Mouse (Mus musculus): Measurements from ENCODE around the gene Ndufs8.

The Ndufs8 gene

DNA sequence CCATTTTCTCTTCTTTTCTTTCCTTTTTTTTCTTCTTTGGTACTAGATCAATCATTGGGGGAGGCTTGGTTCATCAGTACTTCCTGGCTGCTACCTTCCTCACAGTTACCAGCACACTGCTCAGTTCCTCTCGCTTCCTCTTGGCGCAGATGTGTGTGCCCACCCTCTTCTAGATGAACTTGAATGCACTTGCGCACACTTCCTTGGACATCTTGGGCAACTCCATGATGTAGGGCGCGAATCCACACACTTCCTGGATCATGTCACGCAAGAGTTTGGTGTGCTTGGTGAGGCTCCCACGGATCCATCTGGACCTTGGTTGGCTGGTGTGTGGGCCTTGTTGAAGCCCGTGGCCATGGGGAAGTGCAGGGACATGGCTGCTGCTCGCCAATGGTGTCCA lies 19.1 kb upstream of the Ndufs8 start:
- DNase-seq (ENCODE audit: extremely low spot score, low read depth, low spot score) = no peak

- no peak for DNase-seq (ENCODE audit: extremely low spot score, low read depth, low spot score)
These were observed 17.9 kb upstream of the Ndufs8 start for GRCm38 (mm10) chr19:3930262-3931057.

GRCm38 (mm10) chr19:3929211-3929941 lies 16.8 kb upstream of the Ndufs8 start, which contains the start of gene Aldh3b1:
Gene Aldh3b1 (minus strand): TSS chr19:3929808.
- DNase-seq (ENCODE audit: extremely low spot score, low read depth, low spot score) = no peak

GRCm38 (mm10) chr19:3928779-3929178 lies 16.2 kb upstream of the Ndufs8 start:
- no peak for DNase-seq (ENCODE audit: extremely low spot score, low read depth, low spot score)

DNA sequence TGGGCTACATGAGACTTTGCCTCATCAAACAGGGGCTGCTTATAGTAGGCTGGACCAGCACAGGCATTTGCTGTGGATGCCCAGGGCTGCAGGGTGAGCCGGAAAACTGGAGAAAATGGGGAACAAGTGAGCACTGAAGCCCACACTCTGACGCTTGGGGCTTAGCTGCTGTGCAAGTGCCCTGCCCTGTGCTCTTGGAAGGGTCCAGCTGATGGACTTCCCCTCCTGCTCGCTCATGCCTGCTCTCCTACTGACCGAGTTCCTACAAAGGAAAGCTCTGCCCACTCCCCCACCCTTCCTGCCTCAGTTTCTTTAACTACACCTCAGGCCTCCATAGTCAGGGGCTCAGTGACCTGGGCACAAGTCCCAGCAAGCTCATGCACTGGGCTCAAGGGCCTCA lies 15.4 kb upstream of the Ndufs8 start:
- DNase-seq (ENCODE audit: extremely low spot score, low read depth, low spot score) = no peak

GRCm38 (mm10) chr19:3926685-3927084 lies 14.1 kb upstream of the Ndufs8 start:
- no peak for DNase-seq (ENCODE audit: extremely low spot score, low read depth, low spot score)

- DNase-seq (ENCODE audit: extremely low spot score, low read depth, low spot score) = no peak
These were observed 13.7 kb upstream of the Ndufs8 start for GRCm38 (mm10) chr19:3926279-3926678.

GRCm38 (mm10) chr19:3925859-3926258 lies 13.3 kb upstream of the Ndufs8 start:
- no peak for DNase-seq (ENCODE audit: extremely low spot score, low read depth, low spot score)

DNA sequence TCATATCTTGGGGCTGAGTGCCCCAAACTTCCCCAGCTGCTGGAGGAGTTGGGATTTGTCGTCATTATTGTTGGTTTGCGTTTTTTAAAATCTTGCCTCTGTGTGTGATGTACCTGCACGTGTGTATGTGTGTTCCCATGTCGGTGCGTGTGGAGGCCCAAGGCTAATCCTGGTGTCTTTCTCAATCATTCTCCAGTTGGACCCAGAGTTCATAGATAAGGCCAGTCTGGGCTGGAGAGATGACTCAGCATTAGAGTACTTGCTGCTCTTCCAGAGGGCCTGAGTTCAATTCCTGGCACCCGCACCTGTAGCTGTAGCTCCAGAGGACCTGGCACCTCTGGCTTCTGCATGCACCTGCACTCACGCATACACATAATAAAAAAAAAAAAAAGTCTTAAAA lies 12.3 kb upstream of the Ndufs8 start:
- no peak for DNase-seq (ENCODE audit: extremely low spot score, low read depth, low spot score)

GRCm38 (mm10) chr19:3924190-3924589 lies 11.6 kb upstream of the Ndufs8 start:
- no peak for DNase-seq (ENCODE audit: extremely low spot score, low read depth, low spot score)

DNA sequence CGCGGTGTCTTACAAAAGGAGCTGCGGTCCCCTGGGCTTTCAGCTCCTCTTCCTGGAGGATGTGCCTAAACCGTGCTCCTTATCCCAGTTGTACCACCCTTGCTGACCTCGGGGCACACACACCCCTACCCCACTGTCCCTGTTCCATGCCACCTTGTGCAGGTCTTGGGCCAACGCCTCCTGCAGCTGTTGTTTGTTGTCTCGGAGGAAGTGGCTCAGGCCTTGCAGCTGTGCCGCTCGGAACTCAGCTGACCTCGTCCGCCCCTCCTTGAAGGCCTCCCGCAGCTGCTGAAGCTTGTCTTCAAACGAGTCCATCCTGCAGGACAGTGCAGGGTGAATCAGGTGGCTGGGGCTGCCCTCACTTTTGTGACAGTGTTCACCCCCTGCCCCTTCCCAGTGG lies 11.0 kb upstream of the Ndufs8 start:
- DNase-seq (ENCODE audit: extremely low spot score, low read depth, low spot score) = no peak

DNA sequence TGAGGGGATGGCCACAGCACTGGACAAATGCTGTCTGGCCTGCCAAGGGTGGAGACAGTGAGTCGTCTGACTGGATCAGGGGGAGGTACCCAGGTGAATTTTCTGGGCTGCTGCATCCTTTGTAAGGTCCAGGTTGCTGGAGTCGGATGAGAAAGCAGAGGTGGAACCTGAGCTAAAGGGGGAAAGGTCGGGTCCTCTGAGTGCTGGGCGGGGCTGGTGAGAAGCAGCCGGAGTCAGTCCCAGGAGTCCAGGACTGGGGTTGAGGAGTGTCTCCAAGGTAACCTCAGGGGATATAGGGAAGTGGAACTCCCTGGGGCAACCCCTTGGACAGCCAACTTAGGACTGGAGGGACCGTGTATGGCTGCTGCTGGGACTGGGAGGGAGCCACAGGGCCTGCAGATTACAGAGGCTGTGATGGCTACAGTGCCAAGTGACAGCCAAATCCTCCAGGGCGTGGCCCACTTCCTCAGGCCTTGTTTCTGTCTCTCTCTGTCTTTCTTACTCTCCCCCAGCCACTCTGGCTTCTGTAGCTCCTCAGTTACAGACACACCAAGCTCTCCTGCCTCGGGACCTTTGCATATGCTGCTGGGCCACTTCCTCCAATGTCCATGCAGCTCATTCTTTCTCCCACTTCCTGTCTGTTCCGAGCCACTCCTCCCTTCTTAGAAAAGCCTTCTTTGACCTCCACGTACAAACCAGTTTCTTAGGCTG lies 10.2 kb upstream of the Ndufs8 start:
- no peak for DNase-seq (ENCODE audit: extremely low spot score, low read depth, low spot score)

DNA sequence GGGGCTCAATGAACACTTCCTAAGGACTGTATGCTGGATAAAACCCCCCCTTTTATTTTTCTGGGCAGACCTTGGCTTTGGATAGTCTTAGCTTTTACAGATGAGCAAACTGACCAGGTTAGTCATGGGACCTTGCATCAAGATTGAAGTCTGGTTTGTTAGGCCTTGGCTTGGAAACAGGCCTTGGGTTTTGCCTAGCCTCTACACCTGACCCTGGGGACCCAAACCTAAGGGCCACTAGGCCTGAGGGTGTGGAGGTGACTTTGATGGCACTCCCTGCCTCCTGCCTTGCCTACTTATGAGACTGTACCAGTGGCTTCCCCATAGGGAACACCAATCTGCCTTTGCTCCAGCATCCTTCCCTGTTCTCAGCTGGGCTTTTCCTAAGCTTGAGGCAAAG lies 7.4 kb upstream of the Ndufs8 start:
- no peak for DNase-seq (ENCODE audit: extremely low spot score, low read depth, low spot score)

- no peak for DNase-seq (ENCODE audit: extremely low spot score, low read depth, low spot score)
These were observed 4.2 kb upstream of the Ndufs8 start for GRCm38 (mm10) chr19:3916727-3917126.

DNA sequence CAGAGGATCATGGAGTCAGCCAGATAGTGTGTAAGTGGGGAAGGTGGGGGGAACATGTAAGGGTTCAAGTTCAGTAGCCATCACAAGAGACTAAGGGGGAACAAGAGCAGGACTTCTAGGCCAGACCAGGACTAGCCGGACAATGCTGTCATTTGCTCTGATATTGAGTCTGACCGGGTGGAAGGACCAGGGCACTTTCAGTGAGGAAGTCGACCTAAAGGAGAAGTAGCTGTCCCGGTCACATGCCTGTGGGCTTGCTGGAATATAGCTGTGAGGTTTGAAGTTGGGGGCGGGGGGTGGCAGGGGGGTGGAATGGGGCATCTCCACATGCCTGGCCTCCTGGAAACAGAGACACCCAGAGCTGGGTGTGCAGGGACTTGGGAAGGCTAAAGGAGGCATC lies 2.0 kb upstream of the Ndufs8 start:
- DNase-seq (ENCODE audit: extremely low spot score, low read depth, low spot score) = no peak

GRCm38 (mm10) chr19:3913692-3914091 lies 1.1 kb upstream of the Ndufs8 start:
- no peak for DNase-seq (ENCODE audit: extremely low spot score, low read depth, low spot score)

GRCm38 (mm10) chr19:3910206-3910605 lies 2.4 kb downstream of the Ndufs8 start:
- DNase-seq (ENCODE audit: extremely low spot score, low read depth, low spot score) = no peak

DNA sequence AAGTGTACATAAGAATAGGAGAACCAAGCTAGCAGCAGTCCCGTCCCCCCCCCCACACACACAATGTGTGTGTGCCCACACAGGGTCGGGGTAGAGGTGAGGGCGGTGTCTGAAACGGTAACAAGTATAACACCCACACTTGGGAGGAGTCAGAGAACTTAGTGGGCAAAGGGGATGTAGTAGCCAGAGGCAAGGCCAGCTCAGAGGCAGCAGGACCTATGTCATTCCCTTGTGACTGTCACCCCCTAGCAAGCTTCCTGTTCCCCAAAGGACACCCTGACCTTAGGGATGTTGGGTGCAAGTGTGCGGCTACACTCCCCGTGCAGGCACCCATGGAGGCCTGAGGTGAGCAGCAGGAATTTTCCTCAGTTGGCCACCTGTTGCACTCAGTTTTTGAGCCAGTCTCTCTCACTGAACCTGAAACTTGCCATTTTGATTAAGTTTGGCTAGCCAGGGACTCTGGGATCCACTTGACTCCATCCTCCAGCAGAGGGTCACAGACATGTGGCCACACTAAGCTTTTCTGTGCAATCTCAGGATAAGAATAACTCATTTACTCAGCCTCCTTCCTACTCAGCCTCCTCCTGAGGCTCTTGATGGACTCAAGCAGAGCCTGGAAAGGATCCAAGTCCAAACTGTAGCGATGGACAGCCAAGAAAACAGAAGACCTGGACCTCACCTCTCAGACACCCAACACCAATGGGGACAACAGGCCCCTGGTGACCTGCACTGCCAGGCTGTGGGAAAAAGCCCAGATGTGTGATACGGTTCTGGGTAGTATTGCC lies 4.5 kb downstream of the Ndufs8 start:
- no peak for DNase-seq (ENCODE audit: extremely low spot score, low read depth, low spot score)

GRCm38 (mm10) chr19:3906795-3907786 lies 5.5 kb downstream of the Ndufs8 start, which contains the start of gene Tcirg1:
Gene Tcirg1 (minus strand): TSS chr19:3907133.
- DNase-seq (ENCODE audit: extremely low spot score, low read depth, low spot score) = no peak

DNA sequence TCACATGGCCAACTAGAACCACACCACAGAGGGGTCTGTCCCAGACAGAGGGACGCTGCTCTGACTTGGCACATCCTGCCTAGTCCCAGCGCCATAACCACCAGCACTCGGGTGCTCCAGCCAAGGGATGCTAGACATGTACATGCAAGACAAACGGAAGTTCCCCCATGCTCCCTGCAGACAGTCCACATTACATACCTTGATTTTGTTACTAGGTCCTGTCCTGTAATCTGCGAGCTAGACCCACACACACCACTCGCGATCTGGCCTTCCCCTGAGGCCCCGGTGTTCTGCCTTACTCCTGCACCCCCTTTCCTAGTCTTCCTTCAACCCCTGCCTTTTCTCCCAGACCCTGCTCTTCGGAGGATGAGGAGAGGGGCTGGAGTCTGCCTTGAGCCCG lies 6.2 kb downstream of the Ndufs8 start:
- no peak for DNase-seq (ENCODE audit: extremely low spot score, low read depth, low spot score)

Measured in hindlimb bud, embryonic 11.5 days (tissue).